Mouse (Mus musculus): ENCODE measurements around the gene Nuak1.
A peak's percentile ranks its signal among the peaks of the same experiment; 100 is the strongest.

The Nuak1 gene

DNA sequence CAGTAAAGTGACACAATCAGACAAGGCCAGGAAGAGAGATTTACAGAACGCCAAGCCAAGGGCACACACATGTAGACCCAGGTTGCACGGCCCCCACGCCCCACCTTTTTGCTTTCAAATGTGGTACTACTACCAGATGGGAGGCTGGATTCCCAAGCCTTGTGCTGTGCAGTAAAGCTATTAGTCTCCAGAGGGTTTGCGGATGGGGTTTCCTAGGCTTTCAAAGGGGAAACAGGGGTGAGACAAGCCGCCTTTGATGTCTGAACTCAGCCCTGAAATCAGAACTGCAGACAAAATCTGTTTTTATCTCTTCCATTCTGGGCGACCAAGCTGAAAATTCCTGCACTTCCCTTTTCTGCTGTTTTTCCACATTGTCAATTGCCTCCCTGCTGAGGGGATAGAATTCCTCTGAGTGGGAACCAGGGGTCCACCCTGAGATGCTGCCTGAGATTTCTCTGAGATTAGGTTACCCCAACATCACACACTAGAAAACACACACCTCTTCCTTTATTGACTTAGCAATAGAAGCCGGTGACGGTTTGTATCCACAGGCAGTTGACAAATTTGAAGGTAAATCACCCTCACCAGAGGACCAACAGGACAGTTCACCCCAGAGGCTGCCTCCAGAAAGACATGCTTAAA is 35.1 kb downstream of the Nuak1 start:
- DNase-seq: no peak

- peak; percentile 44 for DNase-seq
Measured at GRCm38 (mm10) chr10:84401907-84402371, 38.5 kb downstream of the Nuak1 start.

GRCm38 (mm10) chr10:84401189-84401588 is 39.2 kb downstream of the Nuak1 start:
- DNase-seq: no peak

- no peak for DNase-seq
Measured at GRCm38 (mm10) chr10:84400037-84400681, 40.2 kb downstream of the Nuak1 start.

GRCm38 (mm10) chr10:84397276-84397675 is 43.1 kb downstream of the Nuak1 start:
- no peak for DNase-seq

DNA sequence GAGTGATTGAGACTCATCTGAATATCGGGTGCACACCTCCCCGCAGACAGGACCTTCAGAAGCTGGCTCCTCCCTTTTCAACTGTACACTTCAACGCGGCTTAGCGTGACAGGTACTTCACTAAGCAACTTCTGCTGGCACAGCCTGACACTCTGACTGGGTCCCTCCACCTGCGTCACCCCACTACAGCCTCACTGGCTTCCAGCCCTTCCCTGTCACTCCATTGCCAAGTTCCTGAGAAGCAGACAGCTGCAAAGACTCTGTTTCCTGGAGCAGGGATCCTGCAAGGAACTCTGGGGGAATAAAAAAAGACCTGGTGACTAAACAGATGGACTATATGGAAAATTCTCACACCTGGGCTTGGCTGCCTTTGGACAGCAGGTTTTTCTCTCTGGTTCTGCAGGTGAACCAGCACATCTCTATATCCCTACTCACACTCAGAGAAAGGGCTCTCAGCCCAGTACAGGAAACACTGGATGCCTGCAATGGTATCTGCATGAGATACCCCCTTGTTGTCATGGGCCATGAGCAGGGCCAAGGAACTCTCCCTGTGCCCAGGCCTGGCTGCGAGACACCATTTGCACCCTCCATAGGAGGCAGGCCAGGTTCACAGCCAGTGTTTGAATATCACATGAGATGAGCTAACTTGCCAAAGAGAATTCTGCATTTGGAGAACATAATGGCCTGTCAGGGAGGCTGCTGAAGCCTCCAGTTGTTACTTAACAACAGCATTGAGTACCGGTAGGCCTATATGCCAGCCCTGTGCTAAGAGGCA is 44.3 kb downstream of the Nuak1 start:
- DNase-seq: no peak

GRCm38 (mm10) chr10:84395259-84395658 is 45.1 kb downstream of the Nuak1 start:
- no peak for DNase-seq

- DNase-seq: no peak
Measured at GRCm38 (mm10) chr10:84393881-84394280, 46.5 kb downstream of the Nuak1 start.

DNA sequence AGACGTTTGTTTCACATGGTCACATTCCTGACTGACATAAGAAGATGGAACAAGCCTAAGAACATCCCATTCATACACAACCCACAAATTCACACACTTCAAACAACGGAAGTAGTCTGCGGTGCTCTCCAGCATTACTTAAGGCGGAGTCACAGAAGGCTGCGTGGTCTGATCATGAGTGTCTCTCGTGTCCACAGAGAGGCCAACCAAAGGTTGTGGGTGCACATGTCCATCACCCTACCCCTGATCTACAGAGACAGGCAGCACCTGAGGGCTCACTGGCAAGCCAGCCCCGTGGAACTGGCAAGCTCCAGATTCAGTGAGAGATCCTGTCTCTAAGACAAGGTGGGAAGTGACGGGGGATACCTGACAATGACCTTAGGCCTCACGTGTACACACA is 47.0 kb downstream of the Nuak1 start:
- no peak for DNase-seq

- DNase-seq: peak; percentile 41
Measured at GRCm38 (mm10) chr10:84392723-84393081, 47.7 kb downstream of the Nuak1 start.

- DNase-seq: peak; percentile 56
Measured at GRCm38 (mm10) chr10:84392027-84392722, 48.2 kb downstream of the Nuak1 start.

DNA sequence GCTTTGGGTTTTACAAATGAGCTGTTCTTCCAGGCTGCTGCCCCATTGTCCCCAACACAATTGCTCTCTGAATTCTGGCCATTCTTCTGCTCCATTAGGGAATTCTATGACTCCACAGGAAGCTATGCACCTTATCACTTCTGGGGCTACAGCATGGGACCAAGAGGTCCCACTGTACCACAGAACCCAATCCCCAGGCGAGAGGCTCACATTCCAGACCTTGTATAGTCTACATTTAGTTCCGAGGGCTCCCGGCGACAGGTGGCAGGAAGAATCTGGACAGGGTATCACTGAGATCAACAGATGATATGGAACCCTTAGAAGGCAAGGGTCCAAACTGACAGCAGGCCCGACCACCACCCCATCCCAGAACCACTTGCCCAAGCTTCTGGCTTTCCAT is 50.7 kb downstream of the Nuak1 start:
- no peak for DNase-seq

DNA sequence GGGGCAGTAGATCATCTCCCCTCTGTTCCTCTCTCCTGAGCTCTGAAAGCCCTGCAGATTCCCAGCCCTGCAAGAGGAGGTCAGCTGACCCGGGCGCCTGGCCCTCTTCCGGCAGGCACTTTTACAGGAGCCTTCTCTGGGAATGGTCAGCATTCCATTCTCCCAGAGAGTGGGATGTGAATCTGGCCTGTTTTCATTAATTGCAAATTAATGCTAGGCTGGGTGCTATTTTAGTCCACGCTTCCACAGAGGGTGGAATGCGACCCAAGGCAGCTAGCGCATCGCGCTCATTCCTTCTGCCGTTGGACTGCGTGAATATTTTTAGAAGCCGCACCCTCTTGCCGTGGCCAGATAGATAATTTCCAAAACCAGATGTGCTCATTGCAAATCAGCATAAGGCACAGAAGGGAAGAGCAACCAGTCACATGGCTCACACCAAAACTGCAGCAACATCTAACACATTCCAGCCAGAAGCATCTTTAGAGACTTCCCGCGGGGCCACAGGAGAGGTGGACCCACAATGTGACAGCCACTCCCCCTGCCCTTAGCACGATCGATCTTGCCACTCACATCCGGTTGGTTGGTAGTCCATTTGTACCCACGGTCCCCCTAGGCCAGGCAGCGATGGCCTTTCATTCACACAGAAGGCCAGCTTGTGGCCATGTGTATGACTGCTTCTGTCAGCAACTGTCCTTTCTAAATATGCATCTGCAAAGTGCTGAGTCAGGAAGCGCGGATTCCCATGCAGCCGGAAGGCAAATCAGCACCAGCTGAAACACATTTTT is 51.8 kb downstream of the Nuak1 start:
- DNase-seq: peak; percentile 54

DNA sequence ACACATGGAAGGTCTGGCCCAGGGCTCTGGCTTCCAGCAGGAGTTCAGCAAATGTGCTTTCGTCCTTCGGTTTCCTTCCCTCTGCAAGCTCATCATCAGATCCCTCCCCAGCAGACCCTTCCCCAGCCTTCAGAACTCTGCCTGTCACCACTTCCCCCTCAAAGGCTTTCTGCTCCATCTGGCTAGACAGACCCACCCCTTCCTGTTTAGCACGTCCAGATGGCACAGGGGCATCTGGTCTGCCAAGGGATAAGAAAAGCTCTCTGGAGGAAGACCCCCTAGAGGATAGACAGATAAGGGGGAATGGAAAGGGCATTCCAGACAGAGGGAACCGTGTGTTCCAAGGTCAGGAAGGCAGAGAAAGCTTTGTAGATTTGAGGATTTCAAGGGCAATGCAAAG is 53.1 kb downstream of the Nuak1 start:
- peak; percentile 69 for DNase-seq

- no peak for DNase-seq
Measured at GRCm38 (mm10) chr10:84386625-84387242, 53.7 kb downstream of the Nuak1 start.

DNA sequence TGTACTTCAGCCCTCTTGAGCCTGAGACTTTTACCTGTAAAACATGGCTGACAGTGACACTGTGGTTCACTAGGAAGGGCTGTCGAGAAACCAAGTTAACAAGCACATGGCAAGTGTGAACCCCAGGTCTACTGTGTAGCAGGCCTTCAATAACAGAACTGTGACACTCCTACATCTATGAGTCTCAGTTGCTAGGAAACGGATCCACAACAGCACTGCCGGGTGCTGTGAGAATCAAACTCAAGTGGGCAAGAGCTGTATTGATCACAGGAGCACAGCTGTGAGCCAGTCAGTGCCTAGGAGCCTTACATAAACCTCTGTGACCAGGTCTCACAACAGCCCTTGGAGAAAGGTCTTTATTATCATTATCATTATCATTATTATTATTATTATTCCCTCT is 54.2 kb downstream of the Nuak1 start:
- DNase-seq: no peak

GRCm38 (mm10) chr10:84384761-84385160 is 55.6 kb downstream of the Nuak1 start:
- no peak for DNase-seq

DNA sequence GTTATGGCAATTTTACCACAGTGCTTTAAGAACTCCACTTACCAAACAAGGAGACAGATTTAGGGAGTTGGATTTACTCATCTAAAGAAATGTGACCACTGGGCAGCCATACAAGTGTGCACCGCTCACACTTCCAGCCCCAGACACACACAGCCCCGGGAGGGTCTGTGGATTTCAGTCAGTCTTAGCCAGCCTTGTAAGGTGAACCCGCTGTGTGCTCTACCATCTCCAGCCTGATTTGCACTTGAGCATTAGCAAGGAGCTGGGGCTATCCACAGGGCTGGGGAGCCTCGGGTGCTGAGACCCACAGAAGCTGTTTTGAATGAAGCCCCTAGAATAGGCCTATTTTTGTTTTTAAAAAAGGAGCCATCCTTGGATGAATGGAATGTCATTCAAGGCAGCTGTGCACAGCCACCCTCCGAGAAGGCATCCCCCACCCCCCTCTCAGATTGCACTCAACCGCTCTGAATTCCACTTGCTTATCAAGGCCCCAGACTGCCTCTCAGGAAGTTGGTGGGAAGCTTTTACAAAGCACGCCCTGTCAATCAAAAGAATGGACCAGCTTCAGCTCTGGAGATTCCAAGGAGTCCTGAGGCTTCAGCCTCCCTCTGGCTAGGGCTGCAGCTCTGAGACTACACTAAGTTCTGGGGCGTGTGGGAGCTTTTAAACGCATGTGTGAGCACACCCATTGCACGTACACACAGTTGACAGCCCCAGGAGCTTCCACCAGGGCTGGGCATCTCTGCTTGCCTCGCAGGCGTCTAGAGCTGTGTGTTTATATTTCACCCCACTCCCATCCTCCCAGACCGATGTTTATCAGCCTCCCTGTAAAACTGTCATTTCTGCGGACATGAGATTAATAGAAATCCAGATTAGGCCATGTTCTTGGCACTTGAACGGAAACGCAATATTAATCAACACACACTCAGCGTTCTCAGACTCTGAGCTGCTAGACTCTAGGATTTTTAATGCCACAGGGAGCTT is 57.2 kb downstream of the Nuak1 start:
- peak; percentile 62 for DNase-seq

- no peak for DNase-seq
Measured at GRCm38 (mm10) chr10:84381276-84381798, 59.1 kb downstream of the Nuak1 start.

DNA sequence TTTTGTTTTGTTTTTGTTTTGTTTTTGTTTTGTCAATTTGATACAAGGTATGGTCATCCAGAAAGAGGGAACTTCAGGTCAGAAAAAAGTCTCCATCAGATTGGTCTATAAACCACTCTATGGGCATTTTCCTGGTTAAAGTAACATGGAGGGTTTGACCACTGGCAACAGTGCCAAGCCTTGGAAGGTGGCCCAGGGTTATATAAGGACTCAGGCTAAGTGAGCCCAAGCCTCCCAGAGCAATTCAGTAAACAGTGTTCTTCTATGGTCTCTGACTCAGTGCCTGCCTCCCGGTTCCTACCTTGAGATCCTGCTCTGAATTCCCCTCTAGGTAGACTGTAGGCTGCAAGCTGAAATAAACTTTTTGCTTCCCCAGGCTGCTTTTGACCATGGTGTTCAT is 61.0 kb downstream of the Nuak1 start:
- no peak for DNase-seq

GRCm38 (mm10) chr10:84377956-84378355 is 62.4 kb downstream of the Nuak1 start:
- DNase-seq: no peak
